Mouse (Mus musculus) embryo, embryonic 9.5 days (tissue): ENCODE measurements around the gene Nudt8.
"Not testable (repeated sequence)": the region's sequence is repeated elsewhere in the genome, so short reads cannot be mapped to it uniquely, and the experiment has no call there.

Source experiments
- DNase-seq: peaks from one replicate; pipeline ENCODE4 v3.0.0-alpha.2; 2017; ENCODE audit errors: extremely low spot score

Gene Nudt8

GRCm38 (mm10) chr19:4014802-4015201 is 14.4 kb downstream of the Nudt8 start:
- no peak for DNase-seq

DNA sequence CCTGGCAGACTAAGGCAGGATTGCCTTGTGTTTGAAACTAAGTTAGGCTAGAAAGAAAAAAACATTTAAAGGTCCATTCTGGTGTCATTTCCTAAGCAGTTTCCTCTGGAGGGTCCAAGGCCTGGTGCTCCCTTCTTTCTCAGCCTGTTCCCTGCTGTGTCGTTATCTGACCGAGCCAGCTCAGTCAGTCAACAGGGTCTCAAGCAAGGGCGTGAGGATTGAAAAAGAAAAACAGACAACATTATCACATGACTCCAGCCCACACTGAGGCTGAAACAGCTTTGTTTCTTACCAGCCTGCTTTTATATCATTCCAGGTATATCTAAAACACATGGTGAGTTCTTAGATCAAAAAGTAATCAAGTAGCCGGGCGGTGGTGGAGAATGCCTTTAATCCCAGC is 15.3 kb downstream of the Nudt8 start:
- no peak for DNase-seq

GRCm38 (mm10) chr19:4017921-4018587 is 17.7 kb downstream of the Nudt8 start:
- no peak for DNase-seq

DNA sequence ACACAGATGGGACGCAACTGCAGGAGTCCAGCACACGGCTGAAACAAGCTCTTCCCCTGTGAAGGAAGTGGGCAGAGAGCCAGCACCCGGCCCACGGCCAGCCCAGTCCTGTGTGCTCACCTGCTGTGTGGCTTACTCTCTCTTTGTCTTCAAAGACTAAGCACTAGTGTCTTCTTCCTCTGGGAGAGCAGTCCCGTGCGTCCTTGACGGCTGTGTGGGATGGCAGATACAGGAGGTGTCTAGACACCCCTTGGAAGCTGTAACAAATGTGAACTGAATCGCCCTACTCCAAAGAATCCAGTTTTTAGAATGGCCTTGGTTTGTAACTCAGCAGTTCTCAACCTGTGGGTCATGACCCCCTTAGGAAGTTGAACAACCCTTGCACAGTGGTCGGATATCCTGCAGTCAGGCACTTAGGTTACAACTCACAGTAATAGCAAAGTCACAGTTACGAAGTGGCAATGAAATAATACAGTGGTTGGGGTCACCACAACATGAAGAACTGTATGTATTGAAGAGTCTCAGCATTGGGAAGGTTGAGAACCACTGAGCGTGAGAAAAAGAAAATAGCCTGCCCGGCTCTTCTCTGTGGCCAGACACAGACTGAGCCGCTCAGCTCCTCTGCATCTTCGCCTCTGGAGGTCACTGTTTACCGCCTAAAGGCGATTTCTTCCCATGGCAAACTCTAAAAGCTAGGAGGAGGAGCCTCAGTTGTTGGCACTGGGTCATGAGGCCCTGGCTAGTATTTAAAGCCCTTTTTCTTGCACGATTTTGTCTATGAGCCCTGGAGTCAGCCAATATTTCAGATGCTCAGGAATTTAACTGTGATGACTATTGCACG is 18.6 kb downstream of the Nudt8 start:
- peak; percentile 77 for DNase-seq

DNA sequence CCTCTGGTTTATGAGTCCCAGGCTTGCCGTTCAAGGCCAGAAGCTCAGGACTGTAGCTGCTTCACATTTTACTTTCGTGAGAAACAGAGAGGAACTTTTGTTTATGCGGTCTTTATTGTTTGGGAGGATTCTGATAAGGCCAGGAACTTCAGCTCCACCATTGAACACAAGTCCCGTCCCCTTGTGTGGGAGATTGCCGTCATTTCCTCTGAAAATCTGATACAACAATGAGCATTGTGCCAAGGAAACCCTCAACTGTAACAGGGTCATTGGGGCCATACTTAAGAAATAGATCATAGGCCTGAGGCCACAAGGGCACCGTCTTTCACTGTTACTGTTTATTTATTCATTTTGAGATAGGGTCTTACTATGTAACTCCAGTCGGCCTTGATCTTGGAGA is 22.8 kb downstream of the Nudt8 start:
- DNase-seq = no peak

GRCm38 (mm10) chr19:4027576-4027975 is 27.2 kb downstream of the Nudt8 start:
- no peak for DNase-seq

DNA sequence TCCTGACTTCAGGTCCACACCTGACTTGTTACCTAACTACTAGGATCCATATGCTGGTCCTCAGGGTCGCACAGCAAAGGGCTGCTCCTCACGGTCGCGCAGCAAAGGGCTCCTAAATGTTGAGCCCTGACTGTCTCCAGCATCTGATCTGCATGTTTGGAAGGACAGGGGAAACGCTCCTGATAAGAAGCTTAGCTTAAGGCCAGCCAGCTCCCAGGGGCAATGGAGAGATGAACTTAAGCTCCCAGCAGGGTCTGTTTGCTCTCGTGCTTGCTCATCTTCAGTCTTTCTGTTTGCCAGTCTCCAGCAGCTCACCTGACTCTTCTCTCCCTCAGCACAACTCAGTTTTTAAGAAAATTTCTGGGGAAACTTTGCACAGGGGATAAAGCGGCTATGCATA is 32.3 kb downstream of the Nudt8 start:
- DNase-seq = no peak

- no peak for DNase-seq
Measured at GRCm38 (mm10) chr19:4033298-4033697, 32.9 kb downstream of the Nudt8 start.

GRCm38 (mm10) chr19:4033742-4034141 is 33.4 kb downstream of the Nudt8 start:
- no peak for DNase-seq

DNA sequence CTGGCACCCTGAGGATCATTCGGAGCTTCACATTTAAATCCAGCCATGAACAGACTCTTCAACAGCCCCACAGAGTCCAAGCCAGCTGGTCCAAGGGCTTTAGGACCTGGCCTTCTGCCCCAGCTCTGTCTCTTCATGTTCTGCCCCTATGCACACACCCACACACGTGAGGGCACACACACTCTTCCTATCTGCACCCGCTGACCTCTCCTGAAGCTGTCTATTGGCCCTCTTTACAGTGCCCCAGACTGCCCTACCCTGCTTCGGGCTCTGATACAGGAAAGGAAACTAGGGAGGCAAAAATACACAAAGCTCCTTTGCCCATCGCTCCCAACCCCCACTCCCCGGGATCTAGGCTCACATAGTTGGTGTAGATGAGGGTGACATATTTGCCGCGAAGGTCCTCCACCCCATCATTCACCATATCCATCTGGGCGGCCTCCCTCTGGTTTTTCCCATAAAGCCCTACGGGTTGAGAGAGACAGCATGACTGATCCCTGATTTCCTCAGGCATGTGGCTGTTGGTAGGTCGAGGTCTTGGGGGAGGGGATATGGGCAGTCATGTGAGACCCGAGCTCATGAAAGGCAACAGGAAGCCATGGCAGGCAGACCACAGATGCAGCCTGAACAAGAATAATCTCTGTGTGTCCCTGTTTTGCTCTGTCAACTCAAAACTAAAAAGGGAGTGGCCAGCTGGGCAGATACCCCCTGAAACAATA is 36.1 kb downstream of the Nudt8 start:
- no peak for DNase-seq

- not testable (repeated sequence) for DNase-seq
Measured at GRCm38 (mm10) chr19:4037154-4037787, 36.9 kb downstream of the Nudt8 start.

DNA sequence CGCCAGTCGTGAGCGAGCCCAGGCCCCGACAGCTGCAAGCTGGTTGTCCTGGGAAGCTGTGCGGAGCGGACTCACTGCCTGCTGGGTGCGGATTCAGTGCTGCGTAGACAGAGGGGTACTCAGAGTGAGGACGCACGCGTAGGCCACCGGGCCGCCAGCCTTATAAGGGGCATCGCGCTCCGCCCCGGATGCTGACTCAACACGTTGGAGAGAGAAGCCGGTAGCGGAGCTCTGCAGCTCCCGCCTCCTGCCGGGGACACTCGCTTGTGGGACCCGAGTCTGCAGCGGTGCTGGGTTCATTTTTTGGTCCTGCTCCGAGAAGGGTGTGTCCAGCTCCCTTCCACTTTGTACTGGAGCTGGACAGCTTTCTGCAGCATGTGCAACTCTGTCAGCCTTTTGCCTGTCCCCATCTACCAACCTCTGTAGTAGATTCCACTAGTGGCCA is 37.4 kb downstream of the Nudt8 start, which contains the start of gene Gstp1:
Gstp1 (minus strand) TSS at position 198 of the 445 bp plus-strand sequence.
- peak; percentile 84 for DNase-seq

- not testable (repeated sequence) for DNase-seq
Measured at GRCm38 (mm10) chr19:4040941-4041340, 40.6 kb downstream of the Nudt8 start.

- DNase-seq = not testable (repeated sequence)
Measured at GRCm38 (mm10) chr19:4041500-4041899, 41.1 kb downstream of the Nudt8 start.

DNA sequence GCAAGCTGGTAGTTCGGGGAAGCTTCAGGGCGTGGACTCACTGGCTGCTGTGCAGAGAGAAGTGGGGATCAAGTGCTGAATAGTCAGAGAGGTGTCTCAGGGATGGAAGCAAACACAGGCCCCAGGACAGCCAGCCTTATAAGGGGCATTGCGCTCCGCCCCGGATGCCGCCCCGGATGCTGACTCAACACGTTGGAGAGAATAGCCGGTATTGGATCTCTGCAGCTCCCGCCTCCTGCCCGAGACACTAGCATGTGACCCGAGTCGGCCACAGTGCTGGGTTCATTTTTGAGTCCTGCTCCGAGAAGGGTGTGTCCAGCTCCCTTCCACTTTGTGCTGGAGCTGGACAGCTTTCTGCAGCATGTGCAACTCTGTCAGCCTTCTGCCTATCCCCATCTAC is 41.7 kb downstream of the Nudt8 start:
- no peak for DNase-seq

- not testable (repeated sequence) for DNase-seq
Measured at GRCm38 (mm10) chr19:4044109-4044508, 43.7 kb downstream of the Nudt8 start.

GRCm38 (mm10) chr19:4045966-4046865 is 45.8 kb downstream of the Nudt8 start, which contains the start of gene Gstp2:
TSS of gene Gstp2 (minus strand) at chr19:4046023.
- DNase-seq = no peak

DNA sequence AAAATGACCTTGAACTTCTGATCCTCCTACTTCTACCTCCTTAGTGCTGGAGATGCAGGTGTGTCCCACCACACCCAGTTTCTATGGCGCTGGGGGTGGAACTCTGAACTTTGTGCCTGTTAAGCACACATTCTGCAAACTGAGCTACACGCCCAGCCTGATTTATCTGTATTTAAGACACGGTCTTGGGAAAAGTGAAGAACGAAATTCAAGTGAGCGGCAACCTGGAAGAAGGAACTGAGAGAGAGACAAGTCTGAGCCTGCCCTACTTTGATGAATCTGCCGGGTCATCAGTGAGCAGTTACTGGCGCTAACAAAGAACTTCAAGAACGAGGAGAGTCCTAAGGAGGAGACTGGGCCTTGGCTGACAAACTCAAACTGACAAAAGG is 46.5 kb downstream of the Nudt8 start:
- DNase-seq = no peak

DNA sequence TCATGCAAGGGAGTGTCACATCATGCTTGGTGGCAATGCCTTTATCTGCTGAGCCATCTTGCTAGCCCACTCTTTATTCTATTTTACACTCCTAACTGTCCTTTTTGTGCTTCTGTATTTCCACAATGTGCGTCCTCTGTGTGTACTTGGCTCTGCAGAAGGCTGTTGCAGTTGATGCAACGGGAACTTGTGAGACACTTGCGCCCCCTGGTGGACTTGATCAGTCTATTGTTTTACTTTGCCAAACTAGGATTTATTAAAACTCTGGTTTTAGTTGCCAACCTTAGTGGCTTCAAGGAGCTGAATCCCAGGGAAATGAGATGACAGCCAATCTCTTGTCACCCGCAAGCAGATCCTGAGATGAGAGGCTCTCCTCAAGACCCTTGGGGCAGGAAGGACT is 47.5 kb downstream of the Nudt8 start:
- DNase-seq = peak; percentile 68

DNA sequence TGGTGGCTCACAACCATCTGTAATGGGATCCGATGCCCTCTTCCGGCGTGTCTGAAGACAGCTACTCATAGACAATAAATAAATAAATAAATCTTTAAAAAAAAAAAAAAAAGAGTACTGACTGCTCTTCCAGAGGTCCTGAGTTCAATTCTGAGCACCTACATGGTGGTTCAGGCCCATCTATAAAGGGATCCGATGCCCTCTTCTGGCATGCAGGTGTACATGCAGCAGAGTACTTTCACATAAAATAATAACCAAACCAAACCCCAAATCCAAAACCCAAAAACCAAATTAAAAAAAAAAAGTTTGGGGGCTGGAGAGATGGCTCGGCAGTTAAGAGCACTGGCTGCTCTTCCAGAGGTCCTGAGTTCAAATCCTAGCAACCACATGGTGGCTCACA is 48.7 kb downstream of the Nudt8 start:
- not testable (repeated sequence) for DNase-seq

DNA sequence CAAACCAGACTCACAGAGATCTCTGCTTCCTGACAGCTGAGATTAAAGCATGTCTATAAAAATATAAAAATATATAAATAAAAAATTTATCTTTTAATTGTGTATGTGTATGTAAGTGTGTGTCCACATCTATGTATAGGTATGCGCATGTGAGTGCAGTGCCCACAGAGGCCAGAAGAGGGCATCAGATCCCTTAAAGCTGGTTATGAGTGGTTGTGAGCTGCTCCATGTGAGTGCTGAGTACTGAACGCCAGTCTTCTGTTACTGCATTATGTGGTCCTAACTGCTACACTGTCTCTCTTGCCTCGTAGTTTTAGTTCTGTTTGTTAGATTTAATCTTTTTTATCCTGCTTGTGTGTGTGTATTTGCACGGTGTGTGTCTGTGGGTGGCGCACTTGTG is 50.6 kb downstream of the Nudt8 start:
- DNase-seq = no peak
